Mouse (Mus musculus): ENCODE measurements around the gene Tns3.

DNA sequence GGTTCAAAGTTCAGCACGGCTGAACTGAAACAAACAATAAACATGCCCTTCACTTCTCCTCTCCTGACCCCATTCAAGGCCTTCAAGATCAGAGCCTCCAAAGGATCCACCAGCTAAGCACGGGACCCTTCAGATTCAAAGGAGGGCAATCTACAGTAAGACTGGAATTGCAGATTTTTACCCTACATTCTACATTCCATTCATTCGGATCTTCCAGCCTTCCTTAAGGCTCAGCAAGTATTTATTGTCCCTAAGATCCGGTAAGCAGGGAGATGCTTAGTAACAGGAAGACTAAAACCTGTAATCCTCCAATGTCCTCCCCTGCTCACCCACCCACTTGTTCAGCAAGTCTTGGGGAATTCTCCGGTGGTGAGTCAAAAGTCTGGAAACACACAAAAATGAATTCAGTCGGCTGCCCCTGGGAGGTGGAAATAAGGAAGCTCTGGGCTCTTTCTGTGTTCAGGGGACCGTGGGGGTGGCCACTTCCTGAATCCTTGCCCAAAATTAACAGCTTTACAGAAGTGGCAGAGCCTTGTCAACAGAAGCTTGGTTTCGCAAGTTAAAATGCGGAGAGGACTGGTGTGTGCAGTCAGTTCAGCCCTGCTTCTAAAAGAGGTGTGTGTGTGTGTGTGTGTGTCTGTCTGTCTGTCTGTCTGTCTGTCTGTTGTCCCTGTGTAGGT lies 75.0 kb downstream of the Tns3 start:
- no peak for TF ChIP-seq CTCF (IDR thresholded peaks at IDR 0.05; ENCODE audit: low read depth, low read length)
- no peak for TF ChIP-seq POLR2A (IDR thresholded peaks at IDR 0.05; ENCODE audit: extremely low read depth, insufficient read depth, low read length)
